Mouse (Mus musculus) embryo, embryonic 10 days (tissue): ENCODE data around the gene Pard3.

Experiments used
- DNase-seq: peaks from one replicate; pipeline ENCODE4 v3.0.0-alpha.2; 2015; ENCODE audit warnings: low spot score

Gene Pard3

GRCm38 (mm10) chr8:127182065-127182464 is 118.4 kb downstream of the Pard3 start:
- no peak for DNase-seq

DNA sequence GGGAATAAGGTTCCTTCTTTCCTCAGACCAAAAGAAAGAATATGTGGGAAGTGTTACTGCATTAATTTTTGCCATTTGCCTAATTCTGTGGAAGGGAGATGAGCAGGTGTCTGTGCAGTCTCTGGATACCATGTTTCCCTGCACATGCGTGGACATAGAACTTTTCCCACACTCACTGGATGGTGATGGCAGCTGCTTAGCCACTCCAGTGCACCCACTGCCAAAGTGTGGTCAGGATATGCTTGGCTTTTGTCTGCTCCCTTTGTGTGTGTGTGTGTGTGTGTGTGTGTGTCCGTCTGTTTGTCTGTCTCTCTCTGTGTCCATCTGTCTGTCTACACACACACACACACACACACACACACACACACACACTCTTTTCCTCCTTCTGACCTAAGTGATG is 119.8 kb downstream of the Pard3 start:
- no peak for DNase-seq

GRCm38 (mm10) chr8:127184025-127184424 is 120.3 kb downstream of the Pard3 start:
- DNase-seq, result peak; percentile 59

DNA sequence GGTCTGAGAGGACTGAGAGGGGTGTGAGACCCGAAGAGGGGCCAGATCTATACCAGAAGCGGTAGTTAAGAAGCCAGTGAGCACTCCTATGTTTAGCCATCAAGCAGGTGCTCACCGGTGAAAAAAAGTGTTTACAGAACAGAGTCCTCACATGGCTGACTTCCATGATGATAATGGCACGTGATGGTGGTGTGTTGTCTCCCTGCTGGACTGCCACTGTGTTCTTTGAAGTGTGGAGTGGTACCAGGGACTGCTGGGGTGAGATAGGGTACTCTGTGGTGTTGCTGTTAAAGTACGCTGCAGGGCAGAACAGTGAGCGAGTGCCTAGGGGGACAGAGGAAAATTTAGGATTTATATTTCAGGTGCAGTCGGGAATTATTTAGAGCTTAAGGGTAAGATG is 122.2 kb downstream of the Pard3 start:
- no peak for DNase-seq

DNA sequence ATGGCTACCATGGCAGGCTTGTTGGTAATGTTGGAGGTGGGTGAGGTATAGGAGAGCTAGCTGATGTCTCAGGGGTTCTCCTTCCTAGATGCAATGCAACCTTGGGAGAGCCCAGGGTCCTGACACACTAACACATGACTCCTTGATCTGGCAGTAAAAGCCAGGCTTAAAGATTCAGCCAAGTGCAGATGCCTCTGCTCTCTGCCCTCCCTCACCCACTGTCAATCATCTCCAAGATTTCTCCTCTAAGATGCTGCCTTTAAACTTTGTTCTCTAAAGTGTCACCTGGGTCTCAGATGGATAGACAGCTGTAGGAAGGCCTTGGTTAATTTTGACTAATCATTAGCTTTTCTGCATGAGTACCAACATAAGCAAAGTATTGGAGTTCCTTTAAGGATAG is 125.0 kb downstream of the Pard3 start:
- DNase-seq, result no peak

GRCm38 (mm10) chr8:127190350-127190749 is 126.7 kb downstream of the Pard3 start:
- DNase-seq, result peak; percentile 72

GRCm38 (mm10) chr8:127191387-127191786 is 127.7 kb downstream of the Pard3 start:
- DNase-seq, result peak; percentile 77

DNA sequence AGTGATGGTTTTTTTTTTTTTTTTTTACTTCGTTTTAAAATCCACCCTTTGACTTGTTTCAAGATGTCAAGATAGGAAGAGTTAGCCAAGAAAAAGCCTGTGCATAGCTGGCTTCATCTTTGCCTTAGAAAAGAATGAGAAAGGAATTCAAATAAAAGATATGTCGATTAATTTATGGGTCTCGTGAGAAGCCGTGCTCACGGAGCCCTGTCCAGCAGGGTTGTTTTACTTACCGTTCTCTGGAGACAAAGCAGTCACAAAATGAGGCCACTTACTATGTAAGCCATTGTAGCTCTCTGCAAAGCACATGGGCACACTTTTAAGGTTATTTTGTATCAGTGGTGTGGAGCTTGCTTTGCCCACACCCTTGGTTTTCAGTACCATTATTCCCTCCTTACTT is 128.1 kb downstream of the Pard3 start:
- DNase-seq, result no peak

DNA sequence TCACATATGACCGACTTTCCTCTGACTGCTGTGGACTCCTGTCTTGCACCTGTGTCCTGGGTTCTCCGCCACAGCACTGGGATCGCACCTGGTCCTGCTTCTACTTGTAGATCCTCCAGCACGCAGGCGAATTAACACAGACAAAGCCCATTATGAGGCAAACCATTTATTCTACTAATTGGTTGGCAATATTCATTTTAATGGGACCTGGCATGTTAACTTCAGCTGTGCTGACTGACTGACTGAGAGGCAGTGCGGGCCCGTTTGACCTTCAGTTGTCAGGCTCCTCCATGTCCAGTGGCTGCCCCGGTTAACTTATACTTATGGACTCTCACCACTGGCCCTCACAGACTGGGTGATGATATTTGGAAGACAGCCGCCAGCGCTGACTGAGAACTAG is 128.6 kb downstream of the Pard3 start:
- DNase-seq, result no peak

- DNase-seq, result no peak
Measured at GRCm38 (mm10) chr8:127193375-127193774, 129.7 kb downstream of the Pard3 start.

DNA sequence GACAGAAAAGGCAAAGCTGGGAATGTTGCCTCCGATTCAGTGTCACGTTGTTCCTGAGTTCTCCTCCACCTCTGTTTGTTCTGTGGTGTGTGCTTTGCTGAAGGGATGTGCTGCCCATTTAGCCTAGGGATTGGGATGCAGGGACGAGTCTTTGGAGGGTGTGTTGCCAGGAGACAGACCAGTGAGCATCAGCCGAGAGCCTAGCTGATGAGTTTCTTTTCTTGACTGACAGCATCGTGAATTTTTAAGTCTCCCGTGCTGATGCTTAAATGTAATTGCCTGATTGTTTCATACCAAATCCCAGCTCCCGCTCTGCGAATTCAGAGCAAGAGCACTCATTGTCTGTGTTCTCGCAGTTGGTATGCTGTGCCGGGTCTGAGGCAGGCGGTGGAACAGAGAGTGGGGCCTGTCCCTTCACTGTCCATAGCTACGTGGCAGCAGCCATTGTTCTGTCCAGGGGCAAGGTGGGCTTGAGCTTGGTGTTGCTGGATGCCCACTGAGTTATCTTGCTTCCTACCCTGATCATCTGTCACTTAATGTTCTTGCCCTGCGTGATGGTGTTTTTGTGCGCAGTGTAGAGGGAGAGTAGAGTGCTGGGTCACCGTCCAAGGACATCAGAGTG is 131.2 kb downstream of the Pard3 start:
- DNase-seq, result no peak

- no peak for DNase-seq
Measured at GRCm38 (mm10) chr8:127196505-127197265, 133.0 kb downstream of the Pard3 start.

- DNase-seq, result peak; percentile 36
Measured at GRCm38 (mm10) chr8:127207455-127207854, 143.8 kb downstream of the Pard3 start.

DNA sequence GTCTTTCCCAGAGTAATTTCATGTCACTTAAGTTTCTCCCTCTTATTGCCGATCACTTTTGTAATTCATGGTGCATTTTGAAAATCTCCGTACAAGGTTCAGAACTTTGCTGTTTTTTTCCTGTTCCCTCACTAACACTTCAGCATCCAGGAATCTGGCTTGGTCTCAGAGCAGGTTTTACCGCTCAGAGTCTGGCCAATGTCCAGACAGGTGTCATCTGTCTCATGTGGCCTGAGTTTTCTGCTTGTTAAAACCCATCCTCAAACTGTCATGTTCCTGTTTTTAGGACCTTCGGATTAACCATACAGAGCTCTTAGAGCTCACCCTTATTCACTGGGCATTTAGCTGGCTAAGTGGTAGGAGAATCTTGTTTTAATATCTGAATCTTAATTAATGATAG is 146.9 kb downstream of the Pard3 start:
- DNase-seq, result no peak

- no peak for DNase-seq
Measured at GRCm38 (mm10) chr8:127214338-127214737, 150.6 kb downstream of the Pard3 start.

- no peak for DNase-seq
Measured at GRCm38 (mm10) chr8:127214748-127215433, 151.2 kb downstream of the Pard3 start.

DNA sequence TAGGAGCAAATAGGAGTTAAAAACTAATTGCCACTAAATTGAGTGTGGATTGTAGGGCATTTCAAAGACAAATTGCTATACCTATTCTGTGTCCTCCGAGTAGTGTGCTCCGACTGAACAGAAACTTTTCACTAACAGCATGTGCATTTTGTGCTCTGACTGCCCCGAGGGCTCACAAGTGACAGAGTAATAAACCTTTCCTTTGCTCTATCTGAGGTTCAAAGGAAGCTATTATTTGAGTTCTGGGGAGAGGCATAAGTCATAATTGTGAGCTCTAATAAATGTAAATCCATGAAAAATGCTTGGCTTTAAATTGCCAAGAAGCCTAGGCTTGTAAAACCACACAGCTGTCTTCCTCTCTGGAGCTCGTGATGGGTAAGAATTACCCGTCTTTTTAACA is 156.5 kb downstream of the Pard3 start:
- no peak for DNase-seq

DNA sequence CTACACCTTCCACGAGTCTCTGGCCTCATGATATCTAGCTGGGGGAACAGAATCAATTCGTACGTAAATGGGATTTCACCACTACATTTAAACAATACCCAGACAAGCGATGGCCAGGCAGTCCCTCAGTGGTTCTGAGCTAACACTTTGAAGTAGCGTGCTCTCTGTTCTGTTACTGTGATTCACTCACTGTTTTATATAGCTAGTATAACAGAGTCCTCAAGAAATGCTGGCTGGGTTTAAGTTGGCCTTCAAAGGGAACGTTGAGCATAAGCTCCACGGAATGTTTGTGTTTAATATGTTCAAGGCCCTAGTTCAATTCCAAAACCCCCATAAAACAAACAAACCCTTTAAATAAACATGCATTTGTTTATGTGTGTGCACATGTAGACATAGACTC is 156.9 kb downstream of the Pard3 start:
- DNase-seq, result no peak

DNA sequence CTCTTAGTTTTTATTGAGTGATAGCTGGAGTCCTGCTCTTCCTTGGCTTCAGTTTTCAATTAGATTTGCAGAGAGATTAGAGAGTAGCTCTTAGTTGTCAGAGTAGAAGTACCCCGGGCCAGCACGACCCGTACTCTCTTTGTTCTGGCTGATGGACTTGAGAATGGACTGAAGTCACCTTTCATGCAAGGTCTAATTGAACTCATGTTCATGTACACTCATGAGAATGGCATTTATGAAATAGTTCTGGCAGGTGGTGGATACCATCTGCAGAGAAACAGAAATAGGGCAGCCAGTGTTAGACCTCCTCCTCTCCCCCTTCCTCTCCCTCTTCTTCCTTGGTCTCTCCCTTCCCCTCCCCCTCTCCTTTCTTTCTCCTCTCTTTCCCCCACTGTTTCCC is 158.7 kb downstream of the Pard3 start:
- no peak for DNase-seq

GRCm38 (mm10) chr8:127226996-127227395 is 163.3 kb downstream of the Pard3 start:
- no peak for DNase-seq

GRCm38 (mm10) chr8:127227407-127227806 is 163.7 kb downstream of the Pard3 start:
- DNase-seq, result no peak

DNA sequence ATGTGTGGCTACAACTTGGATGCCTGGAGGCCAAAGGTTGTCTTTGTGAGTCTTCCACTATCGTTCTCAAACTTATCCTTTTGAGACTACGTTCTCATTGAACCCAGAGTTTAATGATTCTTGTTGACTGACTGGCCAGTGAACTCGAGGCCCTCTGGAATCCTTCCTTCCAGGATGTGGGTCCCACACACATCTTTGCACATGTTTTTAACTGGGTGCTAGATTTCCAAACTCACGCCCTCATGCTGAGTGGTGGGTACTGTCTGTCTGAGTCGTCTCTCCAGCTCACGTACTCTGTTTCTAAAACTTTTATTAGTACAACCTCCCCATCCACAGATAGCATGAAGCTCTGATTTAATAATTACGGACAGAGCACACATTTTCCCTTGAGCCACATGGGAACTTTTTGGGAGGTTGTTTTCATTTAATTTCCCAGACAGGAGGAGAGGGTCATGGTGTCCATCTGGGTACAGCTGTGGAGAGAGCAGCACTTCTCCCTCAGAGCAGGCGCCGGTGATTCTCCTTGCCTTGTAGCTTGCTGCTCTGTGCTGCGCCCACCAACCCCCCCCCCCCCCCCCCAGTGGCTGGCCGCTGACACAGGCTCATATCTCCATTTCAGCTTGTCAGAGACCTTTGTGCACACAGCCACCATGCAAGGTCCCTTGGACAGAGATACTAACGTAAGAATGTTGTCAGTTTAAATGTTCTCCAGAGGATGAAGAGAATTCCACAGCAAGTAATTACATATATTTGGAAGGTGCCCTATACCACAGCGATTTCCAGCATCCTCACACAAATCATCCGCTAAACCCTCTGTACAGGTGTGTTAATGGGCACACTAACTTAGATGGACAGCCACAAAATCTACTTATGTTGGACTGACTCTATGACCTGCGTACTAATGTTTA is 165.9 kb downstream of the Pard3 start:
- DNase-seq, result no peak
